Mouse (Mus musculus): Measurements from ENCODE around the gene Olfr1357. TPM values are rescaled to one million over a fixed set of nuclear protein-coding genes. Genes with fewer than 3 reads are reported as not detected.

Olfr1357 gene
- polyA plus RNA-seq, 2 experiments = not detected

DNA sequence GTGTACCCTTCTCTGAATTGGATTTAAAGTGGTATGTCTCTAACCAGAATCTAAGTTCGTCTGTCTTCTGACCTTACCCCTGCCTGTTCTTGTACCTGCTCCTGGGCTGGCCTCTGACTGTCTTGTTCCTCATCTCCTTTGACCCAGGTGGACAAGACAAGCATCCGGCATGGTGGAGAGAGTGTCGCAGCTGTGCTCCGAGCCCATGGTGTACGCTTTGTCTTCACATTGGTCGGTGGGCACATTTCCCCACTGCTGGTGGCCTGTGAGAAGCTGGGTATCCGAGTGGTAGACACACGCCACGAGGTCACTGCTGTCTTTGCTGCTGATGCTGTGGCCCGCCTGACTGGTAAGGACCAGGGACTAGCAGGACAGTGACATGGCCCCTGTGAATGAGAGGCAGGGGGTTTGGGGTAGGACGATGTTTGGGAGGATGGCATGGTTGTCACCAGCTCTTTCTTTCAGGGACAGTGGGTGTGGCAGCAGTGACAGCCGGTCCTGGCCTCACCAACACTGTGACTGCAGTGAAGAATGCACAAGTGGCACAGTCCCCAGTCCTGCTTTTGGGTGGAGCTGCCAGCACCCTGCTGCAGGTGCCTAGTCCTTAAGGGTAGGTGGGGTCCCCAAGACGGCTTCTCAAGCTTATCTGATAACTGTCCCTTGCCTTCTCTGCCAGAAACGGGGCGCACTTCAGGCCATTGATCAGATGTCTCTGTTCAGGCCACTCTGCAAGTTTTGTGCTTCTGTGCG lies 41.3 kb downstream of the Olfr1357 start:
- TF ChIP-seq EP300 (IDR thresholded peaks at IDR 0.05; ENCODE audit: low read depth) = no peak
- no peak for TF ChIP-seq CTCF (IDR thresholded peaks at IDR 0.05; ENCODE audit: low read depth)
- Histone ChIP-seq H3K36me3 (replicated peaks; ENCODE audit: control insufficient read depth, insufficient read depth, low read depth) (no peaks in the 10 kb centered on the region; the same call in 1 of the 2 replicates), H3K4me2 (ENCODE audit: low read depth) (no peak overlapping the region; the same call in 1 of the 2 replicates), H3K27me3 (ENCODE audit: control insufficient read depth, insufficient read depth, low read length) (no peaks in the 10 kb centered on the region), H3K4me3 (ENCODE audit: insufficient read depth in 1 of 2, low read depth in 2 of 2, low read length in 2 of 2) (no peak overlapping the region), H3K9me3 (ENCODE audit: control insufficient read depth, low read length) (no peaks in the 10 kb centered on the region), H3K27ac (no peak overlapping the region), H3K4me1 (replicated peaks; ENCODE audit: control insufficient read depth in 2 of 2, insufficient read depth in 2 of 2, low read length in 1 of 2) (peaks cover 11 to 14% of the 10 kb centered on the region in 2 experiments), H3K9ac (replicated peaks) (no peak overlapping the region)
- no peak for ATAC-seq (ENCODE audit: insufficient read depth)
- 69% methylated on average over 16 of the region's 16 CpGs for WGBS (ENCODE audit: insufficient replicate concordance)
- DNase-seq (ENCODE audit: low read depth in 3 of 3, low spot score in 3 of 3) = no peak

DNA sequence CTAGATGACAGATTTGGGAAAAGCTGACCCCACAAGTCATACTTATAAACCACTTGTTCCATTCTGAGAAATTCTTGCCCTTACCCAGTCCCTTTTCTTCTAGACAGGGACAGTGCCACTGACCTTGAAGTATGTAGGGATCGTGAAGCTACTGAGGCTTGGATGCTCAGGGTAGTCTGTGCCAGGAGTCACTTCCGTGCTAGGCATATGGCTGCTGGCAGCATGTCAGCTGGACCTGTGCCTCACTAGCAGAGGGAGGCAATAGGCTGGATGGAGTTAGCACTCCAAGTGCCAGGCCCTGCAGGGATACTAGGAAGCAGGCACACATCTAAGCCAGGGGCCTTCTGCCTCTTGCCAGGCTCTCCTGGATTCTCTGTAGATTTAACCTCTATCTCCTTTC lies 42.2 kb downstream of the Olfr1357 start:
- WGBS (ENCODE audit: insufficient replicate concordance) = 85% methylated on average over 2 of the region's 2 CpGs
- H3K4me2 ChIP-seq (ENCODE audit: low read depth) = peak overlapping the region; percentile 70

DNA sequence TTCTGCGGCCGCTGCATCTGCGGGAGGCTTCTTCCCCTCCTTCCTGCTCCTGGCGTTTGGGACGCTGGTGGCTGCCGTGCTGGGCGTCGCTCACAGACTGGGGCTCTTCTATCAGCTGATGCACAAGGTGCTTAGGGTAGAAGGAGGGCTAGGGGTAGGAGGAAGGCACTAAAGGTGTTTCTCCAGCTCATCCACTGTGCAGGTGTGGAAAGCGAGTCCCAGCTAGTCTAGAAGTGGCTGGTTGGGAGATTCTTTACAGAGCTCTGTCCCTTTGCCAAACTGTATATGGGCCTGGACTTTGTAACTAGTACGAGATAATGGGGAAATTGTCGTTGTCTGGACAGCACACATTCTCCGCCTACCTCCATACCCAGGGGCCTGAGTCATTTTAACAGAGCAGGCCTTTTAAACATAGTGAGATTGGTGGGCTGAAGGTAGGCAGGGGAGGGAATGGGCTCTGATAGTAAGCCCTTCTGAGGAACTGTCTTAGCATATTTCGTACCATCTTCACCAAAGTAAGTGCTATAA lies 42.7 kb downstream of the Olfr1357 start:
- no peaks in the 10 kb centered on the region for H3K27me3 ChIP-seq (ENCODE audit: control insufficient read depth, insufficient read depth, low read length)
- peak overlapping the region; percentile 72 to 74 for H3K4me3 ChIP-seq (ENCODE audit: insufficient read depth in 1 of 2, low read depth in 2 of 2, low read length in 2 of 2)
- peaks cover 11 to 14% of the 10 kb centered on the region in 2 experiments for H3K4me1 ChIP-seq (replicated peaks; ENCODE audit: control insufficient read depth in 2 of 2, insufficient read depth in 2 of 2, low read length in 1 of 2)
- DNase-seq (ENCODE audit: low read depth in 3 of 3, low spot score in 3 of 3) (peak in 2 of 3 experiments; percentile 9 to 16), ATAC-seq (ENCODE audit: insufficient read depth) (peak; percentile 21)
- 7% methylated on average over 13 of the region's 13 CpGs for WGBS (ENCODE audit: insufficient replicate concordance)
- H3K4me2 ChIP-seq (ENCODE audit: low read depth) = peak overlapping the region; percentile 70
- H3K27ac ChIP-seq = peak overlapping the region; percentile 63
- H3K36me3 ChIP-seq (replicated peaks; ENCODE audit: control insufficient read depth, insufficient read depth, low read depth) = no peaks in the 10 kb centered on the region; the same call in 1 of the 2 replicates
- TF ChIP-seq EP300 (IDR thresholded peaks at IDR 0.05; ENCODE audit: low read depth) (no peak), CTCF (IDR thresholded peaks at IDR 0.05; ENCODE audit: low read depth) (no peak)
- H3K9ac ChIP-seq (replicated peaks) = peak overlapping the region; percentile 77
- H3K9me3 ChIP-seq (ENCODE audit: control insufficient read depth, low read length) = no peaks in the 10 kb centered on the region

More for the DNA sequence above, 42.2 kb downstream of the Olfr1357 start:
- H3K9me3 ChIP-seq (ENCODE audit: control insufficient read depth, low read length) = no peaks in the 10 kb centered on the region
- peak overlapping the region; percentile 63 for H3K27ac ChIP-seq
- peak overlapping the region; percentile 4 to 72; a peak in 3 of 4 replicates for H3K4me3 ChIP-seq (ENCODE audit: insufficient read depth in 1 of 2, low read depth in 2 of 2, low read length in 2 of 2)
- H3K27me3 ChIP-seq (ENCODE audit: control insufficient read depth, insufficient read depth, low read length) = no peaks in the 10 kb centered on the region
- ATAC-seq (ENCODE audit: insufficient read depth) (no peak), DNase-seq (ENCODE audit: low read depth in 3 of 3, low spot score in 3 of 3) (no peak)
- H3K4me1 ChIP-seq (replicated peaks; ENCODE audit: control insufficient read depth in 2 of 2, insufficient read depth in 2 of 2, low read length in 1 of 2) = peaks cover 11 to 14% of the 10 kb centered on the region in 2 experiments
- no peak for TF ChIP-seq EP300 (IDR thresholded peaks at IDR 0.05; ENCODE audit: low read depth)
- peak overlapping the region; percentile 77 for H3K9ac ChIP-seq (replicated peaks)
- H3K36me3 ChIP-seq (replicated peaks; ENCODE audit: control insufficient read depth, insufficient read depth, low read depth) = no peaks in the 10 kb centered on the region; the same call in 1 of the 2 replicates

DNA sequence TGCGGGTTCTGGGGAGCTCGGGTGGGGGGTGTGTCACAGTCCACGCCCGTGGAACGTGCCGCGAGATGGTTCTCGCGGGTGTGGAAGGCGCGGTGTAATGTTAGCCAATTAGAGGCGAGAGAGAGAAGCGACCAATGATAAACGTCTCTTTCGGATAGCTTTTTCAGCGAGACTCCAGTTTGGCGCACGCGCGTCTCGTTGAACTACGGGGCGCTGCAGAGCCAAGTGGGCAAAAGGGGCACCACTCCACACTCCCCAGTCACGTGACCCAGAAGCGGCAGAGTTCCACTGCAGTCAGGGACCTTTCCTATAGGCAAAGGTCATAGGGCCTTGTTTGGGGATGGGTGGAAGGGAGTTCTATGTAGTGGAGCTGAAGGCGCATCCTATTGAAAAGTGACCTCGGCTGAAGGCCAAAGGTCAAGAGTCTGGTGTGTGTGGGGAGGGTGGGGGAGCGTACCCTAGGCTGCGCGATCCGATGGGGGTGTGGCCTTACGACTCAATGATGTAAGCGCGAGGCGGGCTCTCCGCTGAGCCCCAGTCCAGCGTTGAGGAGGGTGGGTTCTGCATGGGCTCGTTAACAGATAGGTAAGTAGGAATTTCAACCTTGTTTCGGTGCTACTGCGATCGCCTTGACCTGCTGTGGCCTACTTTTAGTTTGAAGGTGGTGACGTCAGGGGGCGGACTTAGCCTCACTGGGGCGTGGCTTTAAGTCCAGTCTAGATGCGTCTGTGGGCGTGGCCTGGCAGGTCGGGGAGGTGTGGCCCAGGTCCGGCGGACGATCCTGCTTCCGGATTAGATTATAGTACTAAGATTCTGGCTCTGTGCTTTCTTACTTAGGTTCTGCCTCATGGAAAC lies 43.4 kb downstream of the Olfr1357 start, which contains the start of gene Ilvbl:
TSS of gene Ilvbl (plus strand) at position 97 of the 855 bp plus-strand sequence.
- H3K36me3 ChIP-seq (replicated peaks; ENCODE audit: control insufficient read depth, insufficient read depth, low read depth) = no peaks in the 10 kb centered on the region; the same call in 1 of the 2 replicates
- WGBS (ENCODE audit: insufficient replicate concordance) = under 1% methylated on average over 51 of the region's 51 CpGs
- peak within 1 kb of the TSS; percentile 72 to 74 for H3K4me3 ChIP-seq (ENCODE audit: insufficient read depth in 1 of 2, low read depth in 2 of 2, low read length in 2 of 2)
- no peak for TF ChIP-seq EP300 (IDR thresholded peaks at IDR 0.05; ENCODE audit: low read depth)
- TF ChIP-seq CTCF (IDR thresholded peaks at IDR 0.05; ENCODE audit: low read depth) = peak; percentile 36
- H3K27me3 ChIP-seq (ENCODE audit: control insufficient read depth, insufficient read depth, low read length) = no peaks in the 10 kb centered on the region
- DNase-seq (ENCODE audit: low read depth in 3 of 3, low spot score in 3 of 3) = peak; percentile 91 to 93 (median 92)
- peak within 1 kb of the TSS; percentile 77 for H3K9ac ChIP-seq (replicated peaks)
- H3K4me2 ChIP-seq (ENCODE audit: low read depth) = peak within 1 kb of the TSS; percentile 70
- H3K4me1 ChIP-seq (replicated peaks; ENCODE audit: control insufficient read depth in 2 of 2, insufficient read depth in 2 of 2, low read length in 1 of 2) = peaks cover 11 to 14% of the 10 kb centered on the region in 2 experiments
- peak; percentile 86 for ATAC-seq (ENCODE audit: insufficient read depth)
- H3K27ac ChIP-seq = peak within 1 kb of the TSS; percentile 76
- no peaks in the 10 kb centered on the region for H3K9me3 ChIP-seq (ENCODE audit: control insufficient read depth, low read length)
